Mouse (Mus musculus) thymus, adult 2 months (tissue): ENCODE results near the gene Surf4. TPM values are rescaled to one million over a fixed set of nuclear protein-coding genes. Genes with fewer than 3 reads are reported as not detected.

Experiments
- DNase-seq: peaks from one replicate; pipeline ENCODE4 v3.0.0; 2021
- H3K27ac ChIP-seq: fragments of 200-500 bp; 2 replicates; pipeline ENCODE4 v1.5.1; 2012; ENCODE audit warnings: low read length, control low read depth; ENCODE audit not compliant: control insufficient read depth, insufficient read depth
- H3K27me3 ChIP-seq: fragments of 200-500 bp; 2 replicates; pipeline ENCODE4 v1.6.1; 2012; ENCODE audit warnings: mild to moderate bottlenecking, low read length, moderate library complexity, mixed read lengths; ENCODE audit not compliant: control insufficient read depth, insufficient read depth
- H3K36me3 ChIP-seq: fragments of 200-500 bp; 2 replicates; pipeline ENCODE4 v1.6.1; 2012; ENCODE audit warnings: mild to moderate bottlenecking, low read length, moderate library complexity; ENCODE audit not compliant: control insufficient read depth, insufficient read depth
- H3K4me1 ChIP-seq: fragments of 200-500 bp; replicated peaks from 2 replicates; pipeline ENCODE4 v1.6.1; 2012; ENCODE audit warnings: low read length; ENCODE audit not compliant: control insufficient read depth, insufficient read depth
- H3K4me3 ChIP-seq: fragments of 200-500 bp; 2 replicates; pipeline ENCODE4 v1.5.1; 2012; ENCODE audit warnings: mild to moderate bottlenecking, low read length, control low read depth, moderate library complexity; ENCODE audit not compliant: control insufficient read depth, insufficient read depth
- CTCF ChIP-seq: fragments of 200-500 bp; IDR thresholded peaks from 2 replicates; pipeline ENCODE4 v1.5.1; 2012; ENCODE audit warnings: mild to moderate bottlenecking, control low read depth, low read length, moderate library complexity, borderline replicate concordance; ENCODE audit not compliant: control insufficient read depth, poor library complexity, insufficient read depth; ENCODE audit errors: extremely low read depth
- POLR2A ChIP-seq: fragments of 200-500 bp; IDR thresholded peaks from 2 replicates; pipeline ENCODE4 v1.6.1; 2012; ENCODE audit warnings: mild to moderate bottlenecking, low read length, control low read depth, moderate library complexity; ENCODE audit not compliant: control insufficient read depth, poor library complexity, insufficient read depth; ENCODE audit errors: extremely low read depth
- WGBS: fragments of 180-500 bp; shearing (Covaris S2); methylation state at CpG from one replicate; pipeline ENCODE4 v1.1.7; 2018; 5-methylcytosine and 5-hydroxymethylcytosine counted together
- polyA plus RNA-seq: library from polyadenylated mRNA; depleted of rRNA; stranded (reverse); fragments of >200 nt; gene quantifications from 2 replicates; pipeline ENCODE4 v1.2.3, GENCODE M21; 2012

The Surf4 gene
- polyA plus RNA-seq, 1 experiment = 410 TPM

GRCm38 (mm10) chr2:26916738-26917137, 17.0 kb downstream of the Surf4 start:
- 4% methylated on average over 13 of the region's 13 CpGs for WGBS
- TF ChIP-seq POLR2A (no peak), CTCF (no peak)
- Histone ChIP-seq H3K4me3 (peak overlapping the region; percentile 86), H3K27me3 (no peaks in the 10 kb centered on the region), H3K27ac (no peak overlapping the region), H3K4me1 (peaks cover 30% of the 10 kb centered on the region), H3K36me3 (peaks cover 50% of the 10 kb centered on the region)
- no peak for DNase-seq

- TF ChIP-seq CTCF (no peak), POLR2A (peak; percentile 49; the same call in 1 of the 2 replicates)
- Histone ChIP-seq H3K27ac (no peak within 1 kb of the TSS), H3K27me3 (no peaks in the 10 kb centered on the region), H3K4me1 (peaks cover 34% of the 10 kb centered on the region), H3K4me3 (peak within 1 kb of the TSS; percentile 86), H3K36me3 (peaks cover 44% of the 10 kb centered on the region)
- peak; percentile 71 for DNase-seq
- WGBS = 2% methylated on average over 47 of the region's 47 CpGs
These were observed 17.6 kb downstream of the Surf4 start, which contains the start of the genes Surf2 and Surf1 for GRCm38 (mm10) chr2:26915927-26916728. Surf2 (plus strand) TSS chr2:26916367. Surf1 (minus strand) TSS chr2:26916530.

- Histone ChIP-seq H3K27me3 (no peaks in the 10 kb centered on the region), H3K4me3 (no peak overlapping the region), H3K4me1 (peaks cover 39% of the 10 kb centered on the region), H3K36me3 (peaks cover 26% of the 10 kb centered on the region), H3K27ac (no peak overlapping the region)
- WGBS = 89% methylated on average over 8 of the region's 8 CpGs
- DNase-seq = no peak
- TF ChIP-seq POLR2A (no peak), CTCF (no peak)
These were observed 19.4 kb downstream of the Surf4 start for GRCm38 (mm10) chr2:26914148-26914941.

- 98% methylated on average over 17 of the region's 17 CpGs for WGBS
- H3K4me1 ChIP-seq = peaks cover 44% of the 10 kb centered on the region
- no peak overlapping the region for H3K4me3 ChIP-seq
These were observed 20.1 kb downstream of the Surf4 start for GRCm38 (mm10) chr2:26913416-26914147.

GRCm38 (mm10) chr2:26912253-26912770, 21.4 kb downstream of the Surf4 start:
- H3K4me1 ChIP-seq = peaks cover 44% of the 10 kb centered on the region
- peaks cover 23% of the 10 kb centered on the region for H3K36me3 ChIP-seq
- no peaks in the 10 kb centered on the region for H3K27me3 ChIP-seq
- no peak overlapping the region for H3K27ac ChIP-seq
- no peak for TF ChIP-seq POLR2A
- TF ChIP-seq CTCF = no peak
- 81% methylated on average over 5 of the region's 5 CpGs for WGBS
- DNase-seq = no peak
- peak overlapping the region; percentile 84; the same call in 1 of the 2 replicates for H3K4me3 ChIP-seq

More at GRCm38 (mm10) chr2:26913416-26914147, 20.1 kb downstream of the Surf4 start:
- no peak for TF ChIP-seq POLR2A
- no peak for TF ChIP-seq CTCF
- Histone ChIP-seq H3K27me3 (no peaks in the 10 kb centered on the region), H3K27ac (no peak overlapping the region), H3K36me3 (peaks cover 23% of the 10 kb centered on the region)
- no peak for DNase-seq
